Mouse (Mus musculus) brain, embryonic 18.5 days (tissue): ENCODE data around the gene Tor1a.

Experiments used
- DNase-seq: peaks from one replicate; pipeline ENCODE4 v3.0.0-alpha.2; 2012; ENCODE audit warnings: low read depth, low spot score

Gene Tor1a

DNA sequence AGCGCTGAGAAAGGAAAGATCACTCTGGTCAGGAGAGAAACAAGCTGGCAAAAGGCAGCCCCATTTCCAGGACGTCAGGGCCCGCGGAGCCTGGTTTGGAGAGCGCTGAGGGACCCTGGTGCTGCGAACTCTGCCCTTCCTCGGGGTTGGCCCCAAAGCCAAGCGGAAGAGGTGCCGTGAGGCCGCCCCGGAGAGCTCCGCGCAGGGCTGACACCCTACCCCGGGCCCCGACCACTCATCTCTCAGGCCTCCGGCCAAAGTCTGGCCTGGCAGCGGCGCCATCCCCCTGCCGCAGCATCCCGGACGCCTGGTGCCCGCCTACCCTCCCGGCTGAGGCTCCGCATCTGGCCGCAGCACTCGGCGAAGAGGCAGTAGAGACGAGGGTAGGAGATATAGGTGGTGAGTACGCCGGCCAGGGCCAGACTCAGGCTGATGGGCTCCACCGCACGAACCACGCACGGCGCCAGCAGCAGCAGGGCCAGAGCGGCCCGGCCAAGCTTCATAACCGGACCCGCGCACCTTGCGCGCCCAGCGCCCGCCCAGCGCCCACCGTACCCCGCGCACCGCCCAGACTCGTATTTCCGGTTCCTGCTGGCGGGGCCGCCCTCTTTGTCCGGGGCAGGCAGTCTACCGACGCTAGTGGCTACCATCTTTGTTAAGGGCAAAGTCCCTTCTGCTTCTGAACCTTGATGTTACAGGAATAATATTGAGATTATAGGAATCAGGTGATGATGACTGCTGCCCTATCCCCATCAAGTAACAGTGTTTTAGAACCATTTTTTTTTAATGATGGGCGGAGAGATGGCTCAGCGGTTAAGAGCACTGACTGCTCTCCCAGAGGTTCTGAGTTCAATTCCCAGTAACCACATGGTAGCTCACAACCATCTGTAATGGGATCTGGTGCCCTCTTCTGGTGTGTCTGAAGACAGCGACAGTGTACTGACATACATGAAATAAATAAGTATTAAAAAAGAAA is at the start of gene Tor1a:
Tor1a (minus strand) TSS at position 582 of the 976 bp plus-strand sequence.
- peak; percentile 74 for DNase-seq

DNA sequence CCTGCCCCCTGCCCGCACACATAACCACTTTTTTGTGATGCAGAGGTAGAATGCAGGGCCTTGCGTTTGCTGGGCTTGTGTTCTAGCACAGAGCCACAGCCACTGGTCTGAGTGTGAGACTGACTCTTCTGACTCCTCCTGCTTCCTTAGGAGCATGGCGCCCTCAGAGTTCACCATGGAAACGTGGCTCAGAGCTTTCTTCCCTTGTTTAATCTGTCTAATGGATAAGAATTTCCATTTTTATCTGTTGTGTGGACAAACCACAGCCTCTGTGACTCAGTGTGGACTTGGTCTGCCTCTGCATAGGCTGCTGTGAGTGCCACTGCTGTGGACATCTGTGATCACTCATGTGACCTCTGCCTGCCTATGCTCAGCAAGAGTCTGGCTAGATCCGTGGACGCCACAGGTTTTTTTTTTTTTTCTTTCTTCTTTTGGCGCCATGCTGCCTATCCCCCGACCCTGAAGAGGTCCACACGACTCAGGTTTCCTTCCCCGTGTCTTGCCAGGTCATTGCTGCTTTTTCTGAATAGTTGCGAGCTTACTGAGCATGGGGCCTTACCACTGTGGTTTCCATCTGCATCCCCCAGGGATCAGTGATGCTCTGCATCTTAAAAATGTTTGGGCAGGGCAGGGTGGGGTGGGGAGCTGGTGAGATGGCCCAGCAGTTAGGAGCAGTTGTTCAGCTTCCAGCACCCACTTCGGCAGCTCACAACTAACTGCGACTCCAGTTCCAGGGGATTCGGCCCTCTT is 45.8 kb upstream of the Tor1a start:
- DNase-seq = no peak

DNA sequence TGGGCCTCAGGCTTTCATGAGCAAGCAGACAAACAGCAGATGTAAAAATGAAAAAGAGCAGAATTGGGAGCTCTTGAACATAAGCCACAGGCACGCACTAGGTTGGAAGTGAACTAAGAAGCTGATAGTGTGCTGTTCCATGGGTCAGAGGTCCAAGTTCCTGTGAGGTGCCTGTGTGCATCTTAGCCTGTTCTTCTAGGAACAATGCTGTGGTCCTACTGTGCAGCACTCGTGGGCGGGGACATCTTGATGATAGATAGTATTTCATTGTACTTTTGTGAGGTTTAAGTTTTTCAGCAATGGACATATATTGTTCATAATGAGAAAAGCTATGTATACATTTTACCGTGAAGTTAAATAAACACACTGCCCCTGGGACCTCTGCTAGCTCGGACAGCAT is 39.5 kb upstream of the Tor1a start:
- no peak for DNase-seq

DNA sequence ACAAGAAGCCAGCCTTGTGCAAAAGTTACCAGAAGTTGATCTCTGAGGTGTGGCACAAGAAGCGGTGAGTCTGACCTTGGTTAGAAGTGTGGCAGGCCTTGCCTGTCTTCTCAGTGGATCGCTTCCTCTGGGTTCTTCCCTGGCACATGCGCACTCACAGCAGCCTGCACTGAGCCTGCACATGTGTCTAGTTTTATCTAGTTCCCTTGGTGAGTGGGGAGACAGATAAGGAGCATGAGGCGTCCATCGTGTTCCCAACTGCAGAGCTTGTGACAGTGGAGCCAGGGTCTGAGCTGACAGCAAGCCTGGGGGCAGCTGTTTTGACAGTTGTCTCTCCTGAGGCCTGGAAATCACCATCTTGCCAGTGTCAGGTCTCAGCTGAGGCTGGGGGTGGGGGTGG is 38.7 kb upstream of the Tor1a start:
- no peak for DNase-seq

DNA sequence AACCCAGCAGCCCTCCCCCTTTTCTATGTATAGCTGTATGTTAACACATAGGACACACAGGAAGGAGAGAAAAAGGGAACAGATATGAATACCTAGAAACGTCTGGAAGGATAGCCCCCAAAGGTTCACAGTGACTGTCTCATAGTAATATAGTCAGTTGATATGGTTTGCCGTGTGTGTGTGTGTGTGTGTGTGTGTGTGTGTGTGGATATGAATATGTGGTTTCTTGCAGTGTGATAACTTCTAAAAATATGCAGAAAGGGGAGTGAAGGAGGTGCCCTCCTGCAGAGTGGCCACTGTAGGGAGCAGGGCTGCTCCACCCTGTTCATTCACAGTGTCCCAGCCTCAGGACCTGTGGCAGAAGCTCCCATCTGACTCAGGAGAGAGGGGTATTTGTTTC is 37.7 kb upstream of the Tor1a start:
- DNase-seq = no peak

DNA sequence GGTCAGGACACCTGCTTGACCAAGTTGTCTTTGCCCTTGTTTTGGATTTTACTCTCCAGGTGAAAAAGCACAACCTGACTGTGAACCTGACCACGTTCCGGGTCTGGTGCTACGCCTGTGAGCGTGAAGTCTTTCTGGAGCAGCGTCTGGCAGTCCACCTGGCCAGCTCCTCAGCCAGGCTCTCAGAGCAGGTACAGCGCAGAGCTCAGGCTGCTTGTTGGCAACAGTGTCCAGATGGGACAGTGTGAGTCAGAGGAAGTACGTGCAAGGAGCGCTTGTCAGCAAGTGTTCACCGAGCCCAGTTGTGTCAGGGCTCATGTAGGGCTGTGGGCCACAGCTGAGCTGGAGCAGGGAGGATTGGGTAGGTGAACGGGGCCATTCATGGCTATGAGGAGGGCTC is 35.1 kb upstream of the Tor1a start:
- DNase-seq = no peak

DNA sequence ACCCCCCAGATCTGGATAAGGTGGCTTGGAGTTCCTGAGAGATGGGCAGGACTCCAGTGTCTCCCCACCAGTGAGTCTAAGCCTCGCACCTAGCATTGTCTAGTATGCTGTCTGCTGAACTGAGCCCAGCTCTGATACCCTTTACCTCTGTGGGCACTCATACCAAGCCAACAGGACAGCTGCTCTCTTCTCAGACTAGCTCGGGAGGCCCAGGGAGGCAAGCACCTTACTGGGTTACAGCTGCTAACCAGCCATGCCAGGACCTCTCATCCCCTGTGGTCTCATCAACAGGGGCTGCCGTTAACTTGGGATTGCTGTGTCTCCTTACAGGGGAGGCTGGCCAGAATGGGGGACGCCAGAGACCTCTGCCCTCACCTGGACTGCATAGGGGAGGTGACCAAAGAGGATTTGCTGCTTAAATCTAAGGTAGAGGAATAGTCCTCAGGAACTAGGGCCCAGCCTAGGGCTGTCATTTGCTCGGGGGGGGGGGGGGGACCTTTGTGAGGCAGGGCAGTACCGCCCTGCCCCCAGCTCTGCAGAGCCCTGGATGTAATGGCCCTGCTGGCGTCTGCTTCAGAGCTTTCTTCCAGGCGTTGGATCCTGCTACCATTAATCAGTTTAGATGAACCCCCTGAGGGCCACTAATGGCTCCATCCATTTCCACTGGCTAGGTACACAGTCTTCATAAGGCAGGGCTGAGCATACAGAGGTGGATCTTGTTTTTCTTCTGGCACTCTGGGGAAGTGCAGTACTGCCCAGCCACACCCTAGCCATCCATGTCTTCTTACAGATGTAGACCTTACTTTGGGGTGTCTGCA is 30.9 kb upstream of the Tor1a start:
- DNase-seq = no peak

DNA sequence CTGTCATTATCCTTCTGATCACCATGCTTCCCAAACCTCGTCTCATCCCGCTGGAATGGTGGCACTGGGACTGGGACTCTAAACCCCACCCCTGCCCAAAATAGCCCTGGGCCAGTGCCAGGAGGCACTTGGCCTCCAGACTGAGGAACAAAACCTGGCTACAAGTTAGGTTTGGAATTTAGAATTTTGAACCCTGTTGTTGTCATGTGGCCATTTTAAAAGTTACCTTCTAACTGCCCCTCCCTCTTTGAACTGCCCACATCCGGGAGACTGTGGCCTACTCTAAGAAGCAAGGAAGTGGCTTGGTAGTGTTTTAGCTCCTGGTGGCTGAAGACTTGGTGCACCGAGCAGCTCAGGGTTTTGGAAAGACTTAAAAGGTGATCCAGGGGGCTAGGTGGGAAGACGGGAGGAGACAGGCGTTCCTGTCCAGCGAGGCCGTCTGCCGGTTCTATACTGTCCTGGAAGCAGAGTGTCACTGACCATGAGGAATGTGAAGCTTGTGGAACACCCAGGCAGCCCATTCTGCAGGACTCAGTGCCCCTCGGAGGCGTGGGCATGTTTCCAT is 27.8 kb upstream of the Tor1a start:
- DNase-seq = no peak

DNA sequence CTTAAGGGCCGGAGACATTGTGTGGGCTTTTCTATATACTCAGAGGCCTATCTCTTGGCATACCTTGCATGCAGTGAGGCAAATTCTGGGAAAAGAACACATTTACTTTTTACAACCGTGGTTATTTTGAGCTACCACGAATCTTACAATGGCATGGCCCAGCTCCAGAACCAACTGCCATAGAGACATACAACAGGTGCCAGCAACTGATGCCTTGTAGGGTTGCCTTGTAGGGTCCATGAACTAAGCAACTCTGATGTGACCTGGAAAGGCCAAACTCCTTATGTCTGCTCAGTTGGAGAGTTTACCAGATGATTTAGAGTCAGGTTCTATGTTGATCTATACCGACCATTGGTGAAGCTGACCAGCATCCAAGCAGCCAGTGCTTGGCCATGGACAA is 27.1 kb upstream of the Tor1a start:
- no peak for DNase-seq

DNA sequence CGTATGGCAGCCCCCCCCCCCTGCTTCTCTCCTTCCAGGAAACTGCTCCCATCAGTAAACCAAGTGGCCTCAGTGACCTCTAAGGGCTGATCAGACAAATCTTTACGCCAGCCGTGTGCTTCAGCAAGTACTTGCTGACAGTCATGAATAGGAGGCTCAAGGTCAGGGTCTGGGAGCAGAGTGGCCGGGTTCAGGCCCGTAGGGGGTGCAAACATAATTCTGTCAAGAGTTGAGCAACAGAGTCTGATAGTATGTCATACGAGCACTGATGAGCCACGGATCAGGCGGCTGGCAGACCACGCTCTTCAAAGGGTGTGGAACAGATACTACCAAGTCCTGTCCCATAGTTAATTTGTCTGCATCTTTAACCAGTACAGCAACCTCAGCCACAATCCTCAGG is 22.5 kb upstream of the Tor1a start:
- no peak for DNase-seq

DNA sequence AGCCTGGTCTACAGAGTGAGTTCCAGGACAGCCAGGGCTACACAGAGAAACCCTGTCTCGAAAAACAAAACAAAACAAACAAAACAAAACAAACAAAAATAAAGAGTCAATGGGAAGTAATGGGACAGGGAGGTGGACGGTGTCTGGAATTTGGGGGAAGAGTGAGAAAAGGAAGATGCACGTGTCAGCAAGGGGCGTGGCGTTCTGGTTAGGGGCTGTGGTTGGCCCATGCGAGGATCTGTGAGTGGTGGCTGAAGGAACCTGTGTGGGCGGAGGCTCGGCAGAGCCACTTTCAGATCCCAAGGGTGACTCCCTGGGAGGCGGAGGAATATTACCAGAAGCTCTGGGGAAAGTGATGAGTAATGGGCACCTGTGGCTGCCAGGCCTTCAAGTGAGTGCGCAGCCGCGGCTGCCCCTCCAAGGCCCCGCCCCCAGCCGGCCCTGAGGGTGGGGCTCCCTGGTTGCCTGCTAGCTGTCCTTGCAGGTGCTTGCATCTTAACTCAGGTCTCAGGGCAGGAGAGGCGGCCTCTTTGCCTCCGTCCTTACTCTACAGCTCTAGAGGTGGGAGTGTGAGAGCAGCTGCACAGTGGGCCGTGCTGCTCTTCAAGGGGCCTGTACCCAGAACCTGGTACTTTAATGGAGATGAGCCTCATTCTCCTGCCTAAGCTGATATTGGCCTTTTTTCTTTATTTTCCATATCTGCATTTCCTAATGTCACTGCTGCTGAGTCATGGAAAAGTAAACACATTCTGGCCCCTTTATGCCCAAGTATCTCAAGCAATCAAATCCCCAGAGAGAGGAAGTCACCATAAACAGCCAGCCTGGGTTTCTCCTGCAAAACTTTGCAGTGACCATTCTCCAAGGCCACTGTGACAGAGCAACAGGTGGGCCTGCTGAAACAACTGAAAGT is 17.6 kb upstream of the Tor1a start:
- no peak for DNase-seq

DNA sequence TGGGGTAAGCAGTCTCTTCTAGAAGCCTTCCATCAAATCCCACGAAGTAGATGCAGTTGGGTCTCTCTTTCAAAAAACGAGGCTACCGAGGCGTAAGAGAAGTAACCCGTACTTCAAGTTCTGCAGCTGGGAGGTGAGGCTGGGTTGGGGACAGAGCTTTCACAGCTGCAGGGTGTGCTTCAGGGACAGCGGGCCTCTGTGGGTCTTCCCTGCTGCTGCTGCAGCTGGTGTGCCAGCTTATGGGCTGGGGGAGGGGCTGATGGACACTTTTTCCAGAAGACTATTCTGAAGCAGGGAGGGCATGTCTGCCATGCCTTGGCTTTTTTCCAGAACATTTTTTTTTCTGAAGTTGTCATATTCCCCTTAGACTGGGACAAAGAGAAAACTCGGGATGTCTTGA is 15.3 kb upstream of the Tor1a start:
- DNase-seq = no peak

DNA sequence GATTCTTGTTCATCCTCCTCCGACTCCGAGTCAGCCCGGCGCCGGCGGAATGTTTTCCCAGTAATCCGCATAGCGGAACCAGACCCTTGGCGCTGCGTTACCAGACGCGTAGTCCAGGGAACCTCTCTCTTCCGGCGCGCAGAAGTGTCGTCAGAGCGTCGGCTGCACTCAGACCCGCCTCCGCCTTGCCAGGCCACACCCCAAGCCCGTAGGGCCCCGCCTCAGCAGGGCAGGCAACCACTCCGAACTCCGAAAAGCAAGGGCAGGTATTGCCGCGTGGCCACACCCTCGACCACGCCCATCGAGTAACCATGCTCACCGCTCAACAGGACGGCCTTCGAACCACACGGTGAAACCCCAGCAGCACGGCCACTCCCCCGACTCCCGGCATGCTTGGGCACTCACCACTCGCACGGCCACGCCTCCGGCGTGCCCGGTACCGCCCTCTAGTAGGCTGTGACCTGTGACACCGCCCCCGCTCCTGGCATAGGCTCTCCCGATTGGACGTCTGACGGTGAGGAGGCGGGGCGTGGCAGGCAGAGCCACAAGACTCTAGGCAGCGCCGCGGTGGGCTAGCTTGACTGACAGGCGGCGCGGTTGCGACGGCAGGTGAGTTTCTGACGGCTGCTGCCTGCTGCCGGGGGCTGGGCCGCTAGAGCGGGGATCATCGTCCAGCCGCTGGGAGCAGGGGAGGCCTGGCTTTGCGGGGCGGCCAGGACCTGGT is 14.2 kb upstream of the Tor1a start, which contains the start of the genes BC005624 and Usp20:
BC005624 (minus strand) TSS at position 412 of the 724 bp plus-strand sequence.
Usp20 (plus strand) TSS at position 490 of the 724 bp plus-strand sequence.
- peak; percentile 98 for DNase-seq

DNA sequence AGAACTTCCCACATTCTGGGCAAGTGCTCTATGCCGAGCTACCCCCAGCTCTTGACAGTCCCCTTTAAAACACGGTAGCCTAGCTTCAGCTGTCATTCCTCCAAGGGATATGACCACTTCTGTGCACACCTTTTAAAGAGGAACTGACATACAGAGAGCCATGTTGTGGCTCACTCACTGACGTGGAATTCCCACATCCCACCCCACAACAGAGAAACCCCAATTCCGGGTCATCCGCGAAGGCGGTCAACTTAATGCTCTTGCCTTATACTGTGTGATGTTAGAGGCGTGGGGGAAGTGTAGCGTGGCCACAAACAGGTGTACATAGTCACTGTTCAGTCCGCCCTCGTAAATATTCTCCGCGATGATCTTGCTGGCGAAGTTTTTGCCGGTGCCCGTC is 907 bp downstream of the Tor1a start:
- DNase-seq = no peak

DNA sequence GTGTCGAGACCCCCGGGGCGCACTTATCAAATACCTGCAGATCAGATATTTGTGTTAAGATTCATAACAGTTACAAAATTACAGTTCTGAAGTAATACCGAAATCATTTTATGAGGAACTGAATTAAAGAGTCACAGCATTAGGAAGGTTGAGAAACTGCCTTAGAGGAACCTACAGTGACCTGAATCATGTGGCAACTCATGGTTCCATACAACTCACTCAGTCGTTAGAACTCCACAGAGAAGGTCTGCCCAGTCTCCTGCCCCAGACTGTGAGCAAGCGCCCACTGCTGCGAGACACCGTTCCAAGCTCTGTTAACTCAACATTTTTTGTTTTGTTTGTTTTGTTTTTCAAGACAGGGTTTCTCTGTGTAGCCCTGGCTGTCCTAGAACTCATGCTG is 2.1 kb downstream of the Tor1a start:
- DNase-seq = no peak

DNA sequence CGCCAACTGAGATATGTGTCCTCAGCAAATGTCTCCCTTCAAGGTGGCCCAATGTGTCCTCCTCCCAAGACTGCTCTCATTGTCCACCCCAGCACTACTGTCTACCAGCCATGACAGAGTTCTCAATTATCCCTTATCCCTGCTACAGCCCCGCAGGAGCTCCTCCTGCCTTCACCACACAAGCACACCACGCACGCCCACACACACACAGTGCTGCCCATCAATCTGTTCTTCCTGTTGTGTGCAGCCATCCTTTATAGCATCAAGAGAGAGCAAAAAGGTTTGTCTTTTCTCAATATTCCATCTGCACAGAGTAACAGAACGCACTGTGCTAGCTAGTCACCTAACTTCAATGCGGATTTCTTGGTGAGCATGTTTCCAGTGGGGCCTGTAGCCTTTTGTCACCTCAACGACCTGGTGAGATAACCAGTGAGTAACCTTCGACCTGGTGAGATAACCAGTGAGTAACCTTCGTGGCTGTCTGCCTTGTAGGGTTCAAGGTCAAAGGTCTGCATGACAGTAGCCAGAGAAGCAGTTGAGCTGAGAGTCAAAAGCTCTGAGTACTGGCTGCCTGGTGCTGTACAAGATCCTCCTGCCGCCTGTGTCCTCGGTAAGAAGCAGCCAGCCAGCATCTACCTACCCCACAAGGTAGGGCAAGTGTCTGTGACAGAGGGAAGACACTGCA is 5.0 kb downstream of the Tor1a start:
- no peak for DNase-seq

DNA sequence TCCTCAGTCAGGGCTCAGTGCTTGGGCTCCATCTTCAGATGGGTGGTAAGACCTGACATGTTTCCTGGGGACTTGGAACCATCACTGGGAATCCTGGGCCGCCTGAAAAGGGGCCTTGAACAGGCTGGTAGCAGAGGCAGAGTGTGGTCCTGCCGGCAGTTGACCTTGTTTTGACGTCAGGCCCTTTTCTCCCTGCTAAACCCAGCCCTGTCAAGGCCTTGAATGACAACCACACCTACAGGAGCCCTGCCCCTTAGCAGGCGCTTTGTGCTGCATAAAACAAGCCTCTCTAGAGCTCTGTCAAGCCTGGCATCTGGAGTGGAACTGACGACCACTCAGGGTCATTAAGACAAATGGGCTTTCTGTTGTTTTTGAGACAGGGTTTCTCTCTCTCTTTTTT is 7.9 kb downstream of the Tor1a start:
- DNase-seq = no peak

DNA sequence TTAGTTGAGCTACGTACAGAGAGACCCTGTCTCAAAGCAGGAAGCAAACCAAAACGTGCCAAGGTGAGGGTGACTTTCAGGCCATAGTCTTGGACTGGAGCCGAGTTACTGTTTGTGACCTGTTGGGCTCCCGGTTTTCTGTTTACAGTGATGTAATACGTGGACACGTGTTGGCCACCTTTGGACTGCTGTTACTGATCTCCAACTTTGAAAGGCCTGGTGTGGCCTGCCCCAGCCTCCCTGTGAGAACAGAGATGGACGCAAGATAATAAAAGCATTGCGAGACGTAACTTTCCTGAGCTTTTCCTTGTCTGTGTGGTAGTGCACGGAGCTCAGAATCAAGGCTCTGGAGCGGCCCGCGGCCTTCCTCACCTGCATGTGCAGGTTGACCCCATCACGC is 9.0 kb downstream of the Tor1a start:
- DNase-seq = no peak

DNA sequence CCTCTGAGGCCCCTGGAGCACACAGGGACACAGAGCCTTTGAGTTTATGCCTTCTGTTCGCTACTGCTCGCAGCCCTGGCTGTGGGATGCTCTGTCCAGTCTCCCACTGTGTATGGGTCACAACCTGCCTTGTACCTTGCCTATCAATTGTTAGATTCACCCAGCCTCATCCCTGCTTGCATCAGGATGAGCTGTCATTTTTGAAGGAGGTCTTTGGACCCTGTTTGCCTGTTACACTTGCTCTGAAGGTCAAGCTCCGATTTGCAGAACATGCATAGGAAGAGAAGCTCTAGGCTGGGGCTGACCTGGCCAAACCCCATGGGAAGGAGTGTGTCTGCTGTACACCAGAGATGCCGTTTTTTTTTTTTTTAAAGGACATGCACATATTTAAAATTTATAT is 10.2 kb downstream of the Tor1a start:
- no peak for DNase-seq
